Mouse (Mus musculus) fat pad, adult 2 months (tissue): Measurements from ENCODE around the gene Colca2.

Experiments used
- DNase-seq: peaks from one replicate; pipeline ENCODE4 v3.0.0-alpha.2; 2011; ENCODE audit warnings: low read depth, low spot score; ENCODE audit errors: extremely low read depth

Gene Colca2

DNA sequence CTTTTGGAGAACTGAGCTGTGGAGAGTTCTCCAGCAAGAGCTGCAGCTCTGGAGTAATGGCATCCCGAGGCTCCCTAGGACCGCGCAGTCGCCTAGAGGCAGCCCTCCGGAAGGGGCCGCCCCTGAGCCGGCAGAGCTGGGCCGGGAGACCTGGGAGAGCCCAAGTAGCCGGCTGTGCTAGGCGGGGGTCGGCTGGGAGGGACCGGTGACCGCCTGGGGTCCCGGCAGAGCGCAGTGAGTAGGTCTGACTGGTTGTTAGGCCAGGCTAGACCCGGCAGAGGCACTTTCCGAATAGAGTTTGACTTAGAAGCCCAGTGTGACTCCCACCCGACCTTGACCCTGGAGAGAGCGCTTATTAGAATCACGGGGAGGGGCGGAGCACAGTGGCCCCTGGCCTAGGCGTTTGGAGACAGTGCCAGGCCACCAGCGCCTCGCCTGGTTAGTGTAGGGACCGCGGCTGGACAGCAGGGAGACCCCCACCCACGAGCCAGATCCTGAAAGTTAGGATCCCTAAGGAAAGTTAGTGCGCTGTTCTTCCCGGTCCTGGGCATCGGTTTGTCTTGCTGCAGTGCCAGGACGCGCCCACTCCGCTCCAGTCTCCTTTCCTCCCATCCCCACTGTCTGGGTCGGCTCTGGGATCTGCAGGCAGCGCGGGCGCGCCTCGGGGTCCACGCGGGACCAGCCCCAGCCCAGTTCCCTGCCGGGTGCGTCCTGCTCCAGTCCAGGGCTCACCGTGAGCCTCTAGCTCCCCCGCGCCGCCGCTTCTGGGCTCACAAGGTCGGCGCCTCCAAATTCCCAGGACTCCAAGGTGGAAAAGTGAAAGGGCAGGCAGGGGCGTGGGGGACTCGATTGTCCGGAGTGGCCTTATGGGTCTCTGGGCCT lies at the start of gene Colca2:
Gene Colca2 (minus strand): TSS at position 70 of the 882 bp plus-strand sequence.
- DNase-seq: no peak

DNA sequence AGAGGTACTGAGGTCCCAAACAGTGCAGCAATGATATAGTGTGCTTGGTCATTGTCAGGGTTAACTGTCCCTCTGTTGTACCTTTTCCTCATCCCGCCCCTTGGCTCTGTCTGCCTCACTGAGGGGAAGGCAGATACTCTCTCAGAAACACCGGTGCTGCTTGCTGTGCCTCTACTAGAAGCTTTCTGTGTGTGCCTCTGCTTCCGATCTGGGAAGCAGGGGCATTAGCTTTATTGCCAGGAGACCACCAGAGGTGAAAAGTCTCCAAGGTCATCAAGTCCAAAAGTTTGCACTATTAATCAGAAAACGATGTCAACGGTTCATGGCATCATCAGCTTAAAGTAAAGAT lies 49.2 kb upstream of the Colca2 start:
- DNase-seq: no peak

DNA sequence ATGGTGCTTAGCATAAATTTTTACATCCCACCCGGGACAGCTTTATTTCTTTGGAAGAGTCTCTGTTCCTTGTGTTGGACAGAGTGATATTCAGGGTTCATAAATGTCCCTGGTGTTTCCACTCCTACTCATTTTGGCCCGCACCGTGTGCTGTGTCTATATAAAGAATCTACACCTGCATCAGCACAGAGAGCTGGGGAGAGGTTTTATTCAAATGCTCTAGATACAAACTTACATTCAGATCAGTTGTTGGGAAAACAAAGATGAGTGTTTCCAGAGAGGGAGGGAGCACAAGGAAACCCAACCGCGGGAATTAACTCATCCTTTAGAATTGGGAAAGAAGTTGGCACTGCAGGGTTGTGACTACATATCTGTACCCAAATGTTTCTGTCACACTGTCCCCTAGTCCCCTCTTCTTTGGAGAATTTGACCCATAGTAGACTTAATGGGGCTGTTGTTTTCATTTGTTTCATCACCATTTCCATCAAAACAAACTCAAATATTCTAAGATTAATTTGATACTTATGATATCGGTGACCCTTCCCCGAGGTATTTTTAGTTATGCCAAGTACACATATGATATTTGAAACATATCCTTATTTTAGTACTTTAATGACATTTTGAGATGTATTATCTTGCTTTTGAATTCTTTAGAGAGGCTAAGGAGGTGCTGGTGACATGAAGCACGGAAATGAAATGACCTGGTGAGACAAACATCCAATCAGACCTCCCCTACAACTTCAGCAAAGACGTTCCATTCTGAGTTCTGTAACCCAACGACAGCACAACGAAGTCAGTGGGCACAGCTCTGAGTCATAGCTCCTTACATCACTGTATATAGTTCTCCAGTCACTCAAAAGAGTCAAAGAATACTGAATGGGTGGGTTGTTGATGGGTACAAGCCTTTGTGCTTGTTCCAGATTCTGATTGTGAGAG lies 48.5 kb upstream of the Colca2 start:
- DNase-seq: no peak

DNA sequence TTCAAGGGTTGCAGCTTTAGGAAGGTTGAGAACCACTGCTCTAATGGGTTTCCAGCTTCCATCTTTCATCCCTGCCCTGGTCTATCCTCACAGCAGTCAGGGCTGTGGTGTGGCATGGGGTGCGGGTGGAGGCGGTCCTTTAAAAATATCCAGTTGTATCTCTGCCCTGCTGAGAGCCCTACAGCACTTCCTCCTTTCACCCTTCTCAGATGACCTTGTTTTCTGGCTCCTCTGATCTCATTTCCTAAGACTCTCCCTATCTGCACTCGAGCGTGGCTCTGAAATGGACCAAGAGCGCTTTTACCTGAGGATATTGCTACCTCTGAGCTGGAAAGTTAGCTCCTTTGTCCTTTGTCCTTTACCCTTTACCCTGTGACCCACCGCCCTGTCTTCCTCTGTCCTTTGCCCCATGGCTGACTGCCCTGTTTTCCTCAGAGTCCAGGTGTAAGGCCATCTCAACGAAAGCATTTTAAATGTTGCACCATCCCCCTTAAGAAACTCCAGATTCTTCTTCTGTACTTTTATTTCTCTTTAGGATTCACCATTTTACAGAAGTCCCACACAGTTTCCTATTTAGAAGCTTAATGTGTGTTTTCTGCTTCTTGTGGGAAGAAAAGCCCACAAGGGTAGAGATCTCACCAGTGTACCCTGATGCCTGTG lies 46.2 kb upstream of the Colca2 start:
- DNase-seq: no peak

DNA sequence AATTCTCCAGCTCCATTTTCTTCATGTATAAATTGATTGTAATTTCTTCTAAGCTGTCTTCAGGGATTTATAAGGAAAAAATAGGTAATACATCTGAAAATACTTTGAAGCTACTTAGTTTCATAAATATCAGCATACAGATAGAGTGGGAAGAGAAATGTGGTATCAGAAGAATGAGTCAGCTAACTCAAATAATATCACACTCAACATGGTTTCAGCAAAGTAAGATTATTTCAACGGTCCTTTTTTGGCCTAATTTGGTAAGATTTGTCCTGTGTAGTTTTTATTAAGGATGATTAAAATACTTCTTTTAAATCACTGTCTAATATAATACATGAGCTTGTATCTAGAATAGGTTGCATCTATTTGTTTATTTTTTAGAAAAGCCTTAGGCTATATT lies 41.7 kb upstream of the Colca2 start:
- no peak for DNase-seq

DNA sequence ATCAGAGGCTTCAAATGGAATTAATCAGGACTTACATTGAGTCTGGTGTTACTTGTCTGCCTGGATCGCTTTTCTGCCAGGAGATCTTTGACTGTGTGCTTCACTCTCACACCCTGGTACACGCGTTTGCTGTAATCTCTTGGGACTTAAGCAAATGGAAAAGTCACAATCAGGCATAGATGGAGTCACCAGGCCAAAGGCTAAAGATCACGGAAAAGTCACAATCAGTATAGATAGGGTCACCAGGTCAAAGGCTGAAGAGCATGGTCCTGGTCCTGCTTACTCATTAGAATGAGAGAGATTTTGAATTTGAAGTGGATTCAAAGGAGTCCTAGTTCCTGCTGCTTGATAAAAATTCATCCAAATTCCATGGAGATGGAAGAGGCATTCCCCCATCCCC lies 39.9 kb upstream of the Colca2 start:
- DNase-seq: no peak

DNA sequence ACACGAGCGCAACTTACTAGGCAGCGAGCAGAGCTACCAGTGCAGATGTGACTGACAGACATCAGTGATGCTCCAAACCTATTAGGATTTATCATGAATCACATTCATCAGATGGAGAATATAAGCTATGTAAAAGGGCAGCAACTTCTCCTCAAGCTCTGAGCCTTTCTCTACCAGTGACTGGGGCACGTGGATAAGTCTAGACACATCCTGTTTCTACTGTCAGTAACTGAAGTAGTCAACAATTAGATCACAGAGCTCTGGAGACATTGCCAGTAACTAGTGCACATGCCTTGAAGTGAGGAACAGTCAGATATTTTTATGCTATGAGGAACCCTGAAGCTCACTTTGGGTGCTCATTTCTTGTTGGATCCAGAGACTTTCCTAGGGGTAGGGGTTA lies 39.0 kb upstream of the Colca2 start:
- DNase-seq: no peak

DNA sequence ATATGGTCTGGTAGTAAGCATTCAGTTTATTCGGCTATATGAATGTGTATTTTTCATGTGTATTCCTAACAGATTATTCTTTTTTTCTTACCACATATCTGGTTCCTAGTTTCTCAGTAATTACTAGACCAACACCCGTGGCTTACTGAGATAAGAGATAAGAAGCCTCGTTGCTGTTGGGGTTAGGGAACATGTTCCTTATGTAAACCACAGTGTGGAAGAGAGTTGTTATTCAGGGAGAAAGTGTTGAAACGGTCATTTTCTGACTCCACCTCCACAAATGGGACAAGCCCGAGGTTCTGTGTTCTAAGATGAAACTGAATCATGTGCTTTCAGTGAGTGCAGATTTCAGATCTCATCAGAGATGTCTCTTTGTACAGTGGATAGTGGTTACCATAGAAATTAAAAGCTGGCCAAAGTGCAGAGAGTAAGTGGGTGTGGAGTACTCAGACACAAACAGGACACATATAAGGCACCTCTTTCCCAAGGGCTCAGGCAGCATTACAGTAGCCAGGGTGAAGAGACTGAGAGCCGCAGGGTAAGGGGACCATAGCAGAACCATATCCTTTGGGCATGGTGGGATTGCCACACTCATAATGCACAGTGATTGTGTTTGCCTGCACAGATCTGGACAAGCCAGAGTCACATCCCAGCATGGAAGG lies 37.2 kb upstream of the Colca2 start:
- DNase-seq: no peak

DNA sequence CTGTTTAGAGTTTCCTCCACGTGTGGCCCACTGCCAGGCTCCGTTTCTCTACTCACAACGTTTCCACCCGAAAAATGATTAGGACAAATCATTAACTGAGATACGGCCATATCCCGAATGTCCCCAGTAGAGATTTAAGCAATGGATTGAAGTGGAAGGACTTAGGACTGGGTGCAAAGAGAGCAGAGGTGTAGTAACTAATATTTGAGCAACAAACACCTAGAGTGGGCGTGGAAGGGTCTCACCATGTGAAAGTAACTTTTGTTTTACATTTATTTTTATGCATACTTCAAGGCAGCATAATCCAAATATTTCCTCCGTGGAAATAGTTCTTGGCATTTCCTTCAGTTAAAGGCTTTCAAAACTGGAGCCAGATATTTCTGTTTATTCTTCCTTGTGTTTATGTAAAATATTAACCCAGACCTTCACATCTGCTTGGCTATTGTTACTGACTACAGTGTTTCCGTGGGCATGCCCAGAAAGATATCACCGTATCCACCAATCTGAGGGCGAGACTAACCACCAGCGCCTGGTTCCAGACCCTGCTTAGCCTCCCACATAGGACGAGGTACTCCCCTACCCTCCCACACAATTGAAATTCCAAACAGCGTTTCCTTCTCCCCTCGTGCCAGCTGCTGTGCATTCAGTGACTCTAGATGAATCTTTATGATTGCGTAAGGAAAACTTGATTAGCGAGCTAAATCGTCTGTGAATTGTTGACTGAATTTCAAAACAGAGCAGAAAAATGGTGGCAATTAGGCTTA lies 34.4 kb upstream of the Colca2 start:
- DNase-seq: no peak

DNA sequence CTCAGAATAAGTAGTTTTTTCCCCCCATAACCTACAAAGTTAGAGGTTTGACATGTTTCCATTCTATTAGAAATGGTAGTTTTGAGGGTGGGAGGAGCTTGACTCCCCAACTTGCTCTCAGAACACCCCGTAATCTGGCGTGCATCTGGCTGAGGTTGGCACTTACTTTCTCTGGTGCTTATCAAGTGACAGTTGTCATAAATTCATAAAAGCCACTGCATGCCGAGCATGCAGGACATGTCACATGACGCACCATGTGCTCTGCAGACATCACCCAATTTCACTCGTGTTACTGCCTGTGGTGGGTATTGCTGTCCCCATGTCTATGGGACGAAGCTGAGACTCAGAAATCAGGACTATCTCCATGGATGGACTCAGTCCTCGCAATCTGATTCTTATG lies 32.1 kb upstream of the Colca2 start:
- no peak for DNase-seq

DNA sequence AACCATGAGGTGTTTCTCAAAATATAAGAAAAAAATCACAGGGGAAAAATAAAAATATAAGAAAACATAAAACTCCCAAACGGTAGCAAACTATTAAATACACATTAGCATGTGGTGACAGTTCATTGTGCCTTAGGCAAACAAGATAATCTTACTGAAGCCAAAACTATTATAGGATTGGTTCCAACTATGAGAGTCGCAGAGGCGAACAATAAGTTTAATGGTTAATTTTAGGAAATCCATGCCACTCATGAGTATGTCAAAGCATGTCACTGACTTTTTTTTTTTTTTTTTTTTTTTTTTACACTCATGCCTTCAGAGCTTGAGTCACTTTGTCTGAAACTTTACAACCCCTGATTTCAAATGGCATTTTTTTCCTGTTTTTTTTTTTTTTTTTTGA lies 28.0 kb upstream of the Colca2 start:
- DNase-seq: no peak

DNA sequence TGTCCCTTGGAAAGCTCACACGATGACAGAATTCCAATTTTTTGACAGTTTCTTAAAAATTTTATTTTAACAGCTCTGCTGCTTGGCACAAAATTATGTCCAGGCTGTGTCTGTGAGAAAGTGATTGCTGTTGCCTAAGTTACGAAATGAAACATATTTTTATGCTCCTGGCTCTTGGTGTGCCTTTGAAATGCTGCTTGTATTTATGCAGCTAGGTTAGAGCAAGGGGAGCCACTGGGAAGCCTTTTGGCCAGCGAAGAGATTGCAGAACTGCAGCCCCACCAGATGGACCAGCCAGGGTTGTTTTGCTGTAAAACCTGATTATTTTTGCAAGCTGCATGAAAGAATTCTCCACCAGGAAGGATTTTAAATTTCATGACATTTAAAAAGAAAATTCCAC lies 26.8 kb upstream of the Colca2 start:
- no peak for DNase-seq

DNA sequence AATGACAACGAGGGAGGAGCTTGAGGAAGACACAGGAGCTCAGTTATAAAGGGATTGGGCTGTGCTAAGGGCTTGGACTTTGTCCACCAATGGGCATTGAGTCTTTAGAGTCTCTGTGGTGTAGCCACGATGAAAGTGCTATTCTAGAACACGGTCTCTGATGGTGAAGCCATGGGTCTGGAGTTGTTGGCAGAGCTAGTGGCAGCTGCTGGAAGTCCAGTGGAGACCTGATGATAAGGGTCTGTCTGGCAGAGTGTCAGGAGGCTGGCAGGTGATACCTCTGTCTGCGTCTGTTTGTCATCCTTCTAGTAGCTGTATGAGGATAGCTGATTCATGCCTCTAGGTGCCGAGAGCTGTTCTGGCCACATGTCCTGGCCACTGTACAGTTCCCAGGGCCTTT lies 25.6 kb upstream of the Colca2 start:
- no peak for DNase-seq

DNA sequence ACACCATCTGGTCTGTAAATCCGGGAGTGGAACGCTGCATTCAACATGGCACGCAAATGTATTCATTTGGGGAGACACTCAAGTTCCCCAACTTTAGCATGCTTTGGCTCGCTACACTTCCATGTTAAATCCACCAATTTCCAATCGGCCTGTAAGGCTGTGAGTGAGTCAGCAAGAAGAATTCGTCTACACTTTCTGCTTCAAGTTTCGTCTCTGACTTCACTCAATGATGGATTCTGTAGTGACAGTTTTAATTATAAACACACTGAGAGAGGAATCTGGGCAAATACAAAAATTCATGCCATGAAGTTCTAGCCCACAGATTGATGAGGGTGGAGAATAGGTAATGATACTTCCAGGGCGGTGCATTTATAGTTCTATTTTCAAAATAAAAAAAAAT lies 15.2 kb upstream of the Colca2 start:
- DNase-seq: no peak

DNA sequence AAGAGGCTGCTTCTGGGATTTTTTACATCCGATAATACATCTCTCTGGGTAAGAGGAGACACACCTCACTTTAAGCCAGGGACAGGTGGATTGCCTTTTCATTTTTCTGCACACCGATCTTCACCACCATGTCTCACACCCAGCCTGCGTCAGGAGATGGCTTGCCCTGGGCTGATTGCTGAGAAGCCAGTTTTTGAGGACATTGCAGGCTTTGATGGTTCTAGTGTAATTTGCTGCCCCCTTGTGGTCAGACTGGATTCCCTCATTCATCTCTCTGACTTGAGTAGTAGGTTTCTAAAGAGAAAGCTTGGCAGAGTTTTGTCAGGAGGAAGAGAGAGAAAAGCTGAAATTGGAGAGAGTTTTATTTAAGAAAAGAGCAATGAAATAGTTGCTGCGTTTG lies 14.3 kb upstream of the Colca2 start:
- DNase-seq: no peak

DNA sequence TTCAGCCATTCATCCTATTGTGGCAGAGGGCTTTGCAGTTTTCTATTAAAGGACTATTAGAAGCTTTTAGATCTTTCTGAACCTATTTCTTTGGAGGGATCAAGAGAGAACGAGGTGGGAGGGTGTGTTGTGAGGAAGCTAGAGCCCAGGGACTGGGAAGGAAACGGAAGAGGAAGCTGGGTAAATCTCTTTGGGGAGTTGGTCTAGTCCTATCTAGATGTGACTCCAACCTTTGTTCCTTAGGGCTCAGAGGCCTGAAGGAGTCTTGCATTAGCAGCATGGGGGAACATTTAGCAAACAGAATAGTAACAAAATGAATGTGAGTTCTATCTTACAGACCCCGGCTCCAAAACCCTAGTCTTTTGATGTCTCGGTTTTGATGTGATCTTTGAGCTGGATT lies 12.6 kb upstream of the Colca2 start:
- DNase-seq: no peak

DNA sequence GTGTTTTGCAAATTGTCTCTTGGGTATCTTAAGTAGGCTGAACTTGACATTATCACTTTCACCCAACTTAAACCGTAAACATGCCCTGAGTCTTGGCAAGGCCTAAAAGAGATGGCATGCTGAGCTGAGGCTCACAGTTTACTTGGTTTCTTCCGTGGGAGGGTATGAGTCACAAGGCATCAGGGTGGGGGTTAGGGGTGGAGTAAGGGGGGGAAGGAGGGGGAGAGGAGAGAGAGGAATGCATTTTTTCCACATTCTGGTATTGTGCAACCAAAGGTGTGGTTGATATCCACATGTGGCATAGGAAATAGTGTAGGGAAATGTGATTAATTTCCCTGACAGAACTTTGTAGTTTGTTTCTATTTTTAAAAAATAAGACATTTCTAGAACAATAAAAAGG lies 7.7 kb upstream of the Colca2 start:
- DNase-seq: no peak

DNA sequence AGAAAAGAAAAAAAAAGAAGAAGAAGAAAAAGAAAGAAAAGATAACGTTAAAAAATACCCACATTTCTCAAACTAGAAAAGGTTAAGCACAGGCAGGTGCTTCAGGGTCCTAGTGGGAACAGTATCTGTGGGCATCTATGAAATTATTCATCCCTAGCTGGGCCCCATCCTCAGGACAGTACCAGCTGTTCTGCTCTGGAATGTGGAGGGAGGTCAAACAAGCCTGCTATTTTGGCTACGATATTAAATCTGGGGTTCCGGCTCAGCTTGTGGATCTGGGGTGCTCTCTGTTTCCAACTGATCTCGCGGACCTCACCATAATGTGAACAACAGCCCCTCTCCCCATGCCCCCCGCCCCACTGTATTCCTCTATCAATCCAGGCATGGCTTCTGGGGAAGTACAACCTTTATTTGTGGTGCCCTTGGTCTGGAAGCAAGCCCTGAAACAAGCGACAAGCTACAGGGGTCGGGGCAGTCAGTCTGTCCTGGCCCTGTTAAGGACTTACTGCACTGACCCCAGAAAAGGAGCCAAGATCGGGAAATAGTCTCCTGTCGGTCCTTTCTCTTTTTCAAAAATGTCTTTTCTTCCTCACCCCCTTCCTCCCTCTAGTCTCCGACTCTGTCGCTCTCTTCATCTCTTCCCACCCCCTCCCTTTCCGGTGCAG lies 403 bp downstream of the Colca2 start:
- DNase-seq: no peak

DNA sequence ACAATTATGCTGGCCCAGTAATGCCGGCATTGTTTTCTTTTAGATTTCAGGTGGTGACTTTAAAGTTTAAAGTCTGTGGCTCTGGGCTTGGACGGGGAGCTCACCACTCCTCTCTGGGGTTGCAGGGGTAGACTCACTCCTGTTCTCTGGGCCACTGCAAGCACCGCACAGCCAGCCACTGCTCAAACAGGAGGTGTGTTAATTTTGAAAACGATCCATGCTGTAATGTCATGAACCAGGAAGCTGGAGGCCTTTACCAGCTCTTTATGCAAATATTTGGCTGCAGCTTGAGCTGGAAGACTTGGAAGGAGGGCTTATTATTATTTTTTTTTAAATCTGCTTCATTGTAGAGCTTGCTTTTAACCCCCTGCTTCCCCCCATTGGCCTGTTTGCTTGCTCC lies 3.7 kb downstream of the Colca2 start:
- DNase-seq: no peak
